Mouse (Mus musculus) adipocyte (in vitro differentiated cells): ENCODE measurements around the gene Gm45799.

Experiments used
- DNase-seq: peaks from one replicate; pipeline ENCODE4 v3.0.0-alpha.2; 2016; ENCODE audit warnings: low spot score

Gene Gm45799

DNA sequence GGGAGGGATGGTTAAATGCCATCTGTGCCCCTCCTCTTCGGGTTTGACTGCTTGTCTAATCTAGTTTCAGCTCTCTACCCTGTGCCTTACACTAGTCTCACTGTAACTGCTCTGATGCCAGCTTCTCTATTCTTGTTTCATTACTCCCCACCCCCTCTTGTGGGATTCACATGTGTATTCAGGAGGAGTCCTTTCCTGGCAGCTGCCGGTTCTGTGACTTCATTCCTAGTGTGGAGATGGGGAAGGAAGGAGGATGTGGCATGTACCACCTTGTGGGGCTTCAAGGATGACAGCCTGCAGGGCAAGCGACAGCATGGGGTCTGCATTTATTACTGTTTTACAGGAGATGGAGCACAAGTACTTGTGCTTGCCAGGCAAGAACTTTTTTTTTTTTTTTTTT, 1.6 kb downstream of the Gm45799 start:
- no peak for DNase-seq

DNA sequence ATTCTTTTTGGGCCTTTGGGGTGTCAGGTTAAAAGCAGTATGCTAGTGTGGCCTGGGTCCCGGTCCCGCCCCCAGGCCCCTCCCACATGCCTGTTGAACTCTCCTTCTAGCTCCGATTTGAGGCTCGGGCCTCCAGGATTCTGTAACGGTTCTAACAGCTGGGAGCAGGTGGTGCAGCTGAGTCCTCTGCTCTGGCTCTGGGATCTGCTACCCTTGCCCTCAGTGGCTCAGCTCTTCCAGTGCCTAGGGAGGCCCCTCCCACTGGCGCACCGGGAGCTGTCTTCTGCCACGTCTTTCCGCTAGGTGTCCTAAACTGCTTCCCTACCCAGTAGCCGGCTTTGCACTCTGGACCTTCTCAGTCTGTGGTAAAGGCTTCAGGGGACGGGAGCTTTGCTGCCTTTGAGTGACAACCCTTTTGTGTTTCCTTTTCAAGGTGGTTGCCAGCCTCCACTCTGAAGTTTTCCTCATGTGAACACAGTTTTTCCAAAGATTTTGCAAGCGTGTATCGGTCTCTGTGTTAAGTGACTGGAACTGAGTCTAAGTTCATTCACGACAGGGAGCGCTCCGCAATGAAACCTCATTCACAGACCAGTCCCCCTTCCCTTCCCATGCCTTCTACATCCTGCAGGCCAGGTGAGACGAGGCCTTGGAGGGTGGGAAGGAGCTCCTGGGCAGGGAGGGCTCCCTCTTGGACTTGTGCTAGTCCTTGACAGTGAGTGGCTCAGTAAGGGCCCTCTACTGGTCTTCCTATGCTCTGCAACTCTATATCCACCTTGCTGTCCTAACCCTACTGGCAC, 10.5 kb downstream of the Gm45799 start, which contains the start of gene Dnhd1:
Gene Dnhd1 (plus strand): TSS at position 189 of the 797 bp plus-strand sequence.
- DNase-seq = peak; percentile 83

GRCm38 (mm10) chr7:105685541-105686197, 45.3 kb downstream of the Gm45799 start:
- no peak for DNase-seq

DNA sequence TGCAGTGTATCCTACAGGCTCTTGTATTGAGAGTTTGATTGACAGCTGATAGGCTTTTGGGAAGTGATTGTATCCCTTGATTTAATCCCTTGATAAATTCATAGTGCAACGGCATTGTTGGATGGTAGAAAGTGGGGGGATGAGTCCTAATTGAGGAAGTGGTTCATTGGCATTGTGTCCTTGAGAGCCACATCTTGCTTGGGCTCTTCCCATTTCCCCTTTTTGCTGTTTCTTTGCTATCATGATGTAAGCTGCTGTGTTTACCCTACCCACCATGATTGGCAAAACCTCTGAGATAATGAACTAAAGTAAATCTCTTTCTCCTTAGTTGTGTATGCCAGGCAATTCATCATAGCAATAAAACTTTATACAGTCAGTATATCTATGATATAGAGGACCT, 50.5 kb downstream of the Gm45799 start:
- DNase-seq = no peak

DNA sequence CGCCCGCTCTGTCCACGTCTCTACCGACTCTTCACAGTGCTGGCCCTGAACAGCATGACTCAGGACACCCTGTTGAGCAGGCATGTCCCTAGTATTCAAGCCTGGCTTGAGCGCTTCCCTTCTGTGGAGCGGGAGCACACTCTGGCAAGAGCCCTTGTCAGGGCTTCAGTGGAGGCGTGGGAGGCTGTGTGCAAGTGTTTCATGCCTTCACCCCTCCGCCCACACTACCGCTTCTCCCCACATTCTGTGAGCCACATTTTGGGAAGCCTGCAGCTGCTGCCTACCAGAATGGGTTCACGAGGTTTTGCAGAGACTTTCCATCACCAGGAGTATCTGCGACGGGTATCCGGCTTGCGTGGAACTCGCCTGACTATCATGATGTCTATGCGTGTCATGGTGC, 62.8 kb downstream of the Gm45799 start:
- DNase-seq = no peak

DNA sequence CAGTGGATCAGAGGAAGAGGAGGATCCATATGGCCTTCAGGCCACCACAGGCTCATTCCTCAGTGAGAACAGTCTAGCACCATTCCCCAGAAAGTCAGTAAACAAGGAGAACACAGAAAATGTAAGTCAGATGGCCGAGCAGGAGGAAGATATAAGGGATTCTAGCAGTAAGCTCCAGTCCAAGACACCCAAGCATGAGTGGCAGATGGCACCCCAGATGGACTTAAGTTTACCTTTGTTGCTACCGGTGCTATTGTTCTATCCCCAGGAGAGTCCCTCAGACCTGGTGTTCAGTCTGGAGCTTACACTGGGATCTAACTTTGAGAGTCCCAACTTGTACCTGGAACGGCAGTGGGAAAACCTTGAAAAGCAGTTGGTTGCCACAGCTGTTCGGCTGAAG, 63.5 kb downstream of the Gm45799 start:
- no peak for DNase-seq

- DNase-seq = no peak
Observed at GRCm38 (mm10) chr7:105708733-105709132, 68.4 kb downstream of the Gm45799 start.

GRCm38 (mm10) chr7:105715366-105715765, 75.0 kb downstream of the Gm45799 start:
- DNase-seq = no peak

- DNase-seq = no peak
Observed at GRCm38 (mm10) chr7:105721916-105722315, 81.6 kb downstream of the Gm45799 start.

GRCm38 (mm10) chr7:105726144-105726979, 86.0 kb downstream of the Gm45799 start:
- DNase-seq = peak; percentile 70

GRCm38 (mm10) chr7:105726980-105727325, 86.6 kb downstream of the Gm45799 start:
- DNase-seq = no peak

GRCm38 (mm10) chr7:105728701-105729428, 88.5 kb downstream of the Gm45799 start:
- DNase-seq = peak; percentile 41

DNA sequence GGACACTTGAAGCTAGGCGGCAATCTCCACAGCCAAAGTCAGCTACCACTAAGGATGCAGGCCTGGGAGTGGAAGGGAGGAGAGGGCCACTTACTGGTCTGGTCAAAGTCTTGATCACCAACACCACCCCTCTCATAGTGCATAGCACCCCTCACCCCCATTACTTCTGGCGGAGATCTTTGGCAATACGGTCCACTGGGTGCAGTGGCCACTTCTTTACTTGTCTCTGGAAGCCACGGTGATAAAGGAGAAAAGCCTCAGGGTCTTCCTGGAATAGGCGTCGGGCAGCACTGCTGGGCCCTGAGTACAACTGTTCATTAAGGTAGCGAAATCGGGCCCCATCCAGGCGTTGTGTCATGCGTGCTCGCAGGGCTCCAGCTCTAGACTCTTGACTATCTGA, 93.5 kb downstream of the Gm45799 start:
- no peak for DNase-seq
